Mouse (Mus musculus) stomach, postnatal 0 days (tissue): ENCODE data around the gene Nell1.

Source experiments
- CTCF ChIP-seq: IDR thresholded peaks from 2 replicates; pipeline ENCODE4 v1.5.1; 2016; ENCODE audit warnings: antibody characterized with exemption, low read depth, mild to moderate bottlenecking, moderate library complexity
- EP300 ChIP-seq: optimal IDR thresholded peaks from 2 replicates; pipeline ENCODE3; 2016; ENCODE audit warnings: antibody characterized with exemption

- TF ChIP-seq CTCF (no peak), EP300 (no peak)
These were observed 568.7 kb downstream of the Nell1 start for GRCm38 (mm10) chr7:50543373-50543772.
